Mouse (Mus musculus) small intestine, adult 2 months (tissue): ENCODE results near the gene Rptor.

Experiments
- CTCF ChIP-seq: fragments of 200-500 bp; IDR thresholded peaks from 2 replicates; pipeline ENCODE4 v1.5.1; 2012; ENCODE audit warnings: low read depth, mild to moderate bottlenecking, control low read depth, inconsistent platforms, low read length, moderate library complexity, mixed read lengths; ENCODE audit not compliant: insufficient replicate concordance, insufficient read length; ENCODE audit errors: extremely low read depth
- POLR2A ChIP-seq: fragments of 200-500 bp; IDR thresholded peaks from 2 replicates; pipeline ENCODE4 v1.6.1; 2012; ENCODE audit warnings: low read depth, mild to moderate bottlenecking, control low read depth, inconsistent platforms, low read length, moderate library complexity

GRCm38 (mm10) chr11:119623800-119624199 is 21.1 kb downstream of the Rptor start:
- TF ChIP-seq CTCF (no peak), POLR2A (no peak)
